ENCODE assay signal across 15 mouse cellular contexts in genomic region chr2:24383636-24384035, GRCm38 (mm10). TPM values are rescaled to one million over a fixed set of nuclear protein-coding genes. Genes with fewer than 3 reads are reported as not detected.
DNase-seq lines count a peak whose midpoint lies in the region; ATAC-seq and TF ChIP-seq lines count a peak whose summit lies in the region.
"Had no signal": no experiment of that assay in that cellular context is flagged by ENCODE, and none has a peak within 500 bp of the region (broad histone marks: within the 10 kb centered on the region; RNA-seq: fewer than 3 reads in every experiment).

No protein-coding gene starts in this region.

- H3K9me3 ChIP-seq in megakaryocyte, embryonic 14.5 days, result no peaks in the 10 kb centered on the region
- H3K9me3 ChIP-seq: embryonic facial prominence, embryonic 12.5 days had no signal

- 85% methylated on average over 3 of the region's 3 CpGs for WGBS in liver, adult 2 months

- no peak overlapping the region for H3K4me3 ChIP-seq in liver, adult 2 months (ENCODE audit: insufficient read depth, low read depth, low read length)
- peak overlapping the region; percentile 82 for H3K4me3 ChIP-seq in megakaryocyte, embryonic 14.5 days (replicated peaks)
- H3K4me3 ChIP-seq: embryonic facial prominence, embryonic 12.5 days had no signal

- H3K27me3 ChIP-seq in liver, adult 2 months (ENCODE audit: control insufficient read depth, insufficient read depth, low read length), result no peaks in the 10 kb centered on the region
- H3K27me3 ChIP-seq in megakaryocyte, embryonic 14.5 days (replicated peaks), result no peaks in the 10 kb centered on the region
- H3K27me3 ChIP-seq: embryonic facial prominence, embryonic 12.5 days had no signal

- ATAC-seq in common myeloid progenitor, adult 5-6 weeks (replicated peaks; ENCODE audit: low read depth, poor library complexity, severe bottlenecking), result 0 out of 2 replicates have a peak, but pooled peaks have one; percentile 14
- ATAC-seq in monocyte, adult 5-6 weeks (replicated peaks; ENCODE audit: insufficient number of reproducible peaks, low FRiP score, low TSS enrichment, poor library complexity, severe bottlenecking), result no peak
- ATAC-seq: lung, postnatal 0 days had no signal

- H3K79me2 ChIP-seq in liver, adult 2 months (ENCODE audit: control insufficient read depth, insufficient read depth, low read length), result no peaks in the 10 kb centered on the region

- 0 out of 2 replicates have a peak overlapping the region, but pooled peaks have one; percentile 10 for H3K27ac ChIP-seq in liver, adult 2 months (replicated peaks; ENCODE audit: insufficient read depth, low read depth, low read length)
- H3K27ac ChIP-seq: embryonic facial prominence, embryonic 12.5 days; kidney, postnatal 0 days had no signal

- DNase-seq in liver, adult 2 months (ENCODE audit: extremely low read depth, low read depth, low spot score), result no peak
- DNase-seq in liver (no peak), A20 (ENCODE audit: low read depth, low spot score) (peak; percentile 52)
- no peak for DNase-seq in layer of hippocampus, adult 9-11 months
- DNase-seq: adrenal gland, postnatal 36 days; cerebellum, postnatal 36 days; gastrocnemius, postnatal 14 days; heart, postnatal 36 days had no signal

- no peak for TF ChIP-seq CTCF in liver, adult 2 months (IDR thresholded peaks at IDR 0.05; ENCODE audit: low read depth, low read length)

- H3K4me1 ChIP-seq in liver, adult 2 months (ENCODE audit: control insufficient read depth, insufficient read depth, low read length), result no peaks in the 10 kb centered on the region
- peaks cover 84% of the 10 kb centered on the region for H3K4me1 ChIP-seq in megakaryocyte, embryonic 14.5 days
- H3K4me1 ChIP-seq: embryonic facial prominence, embryonic 12.5 days had no signal

- H3K36me3 ChIP-seq in liver, adult 2 months (ENCODE audit: control insufficient read depth, insufficient read depth, low read length), result no peaks in the 10 kb centered on the region
- peaks cover 13% of the 10 kb centered on the region for H3K36me3 ChIP-seq in megakaryocyte, embryonic 14.5 days (replicated peaks; ENCODE audit: low read length)
- H3K36me3 ChIP-seq: embryonic facial prominence, embryonic 12.5 days had no signal

- TF ChIP-seq POLR2A in liver, adult 2 months (IDR thresholded peaks at IDR 0.05; ENCODE audit: extremely low read depth, insufficient read depth, low read length), result no peak

- no peak overlapping the region for H3K9ac ChIP-seq in liver, adult 2 months (ENCODE audit: low read depth, low read length)
- H3K9ac ChIP-seq: embryonic facial prominence, embryonic 12.5 days had no signal

RNA-seq across cellular contexts. Expression of gene Psd4, which starts 16.3 kb away (rescaled TPM):
- total RNA-seq in liver, adult 2 months (2014; rRNA removed), result 1.6 and 3.7 TPM in 2 replicates
- polyA plus RNA-seq in liver, adult 2 months (2012; rRNA removed), result 1.5 and 2.1 TPM in 2 replicates
- total RNA-seq in common myeloid progenitor, adult 5-6 weeks (2017), result 58.1 and 59.1 TPM in 2 replicates
- polyA plus RNA-seq in megakaryocyte, embryonic 14.5 days (2012; ENCODE audit: insufficient read depth, low replicate concordance), result 20.0 and 21.3 TPM in 2 replicates
- total RNA-seq in monocyte, adult 5-6 weeks (2017), result 70.8 to 164 TPM (median 139 TPM) in 3 replicates

RNA-seq across cellular contexts. Expression of gene Il1rn, which starts 47.0 kb away (rescaled TPM):
- 10.8 and 13.9 TPM in 2 replicates for total RNA-seq in liver, adult 2 months (2014; rRNA removed)
- 1.3 and 1.5 TPM in 2 replicates for polyA plus RNA-seq in liver, adult 2 months (2012; rRNA removed)
- 0.41 TPM in 1 of 2 replicates, not detected in the other for total RNA-seq in common myeloid progenitor, adult 5-6 weeks (2017)
- polyA plus RNA-seq in megakaryocyte, embryonic 14.5 days (2012; ENCODE audit: insufficient read depth, low replicate concordance), result 0.07 TPM in 1 of 2 replicates, not detected in the other
- 5.8 to 12.4 TPM (median 8.9 TPM) in 3 replicates for total RNA-seq in monocyte, adult 5-6 weeks (2017)
- total RNA-seq: gastrocnemius, postnatal 14 days had no signal
- polyA plus RNA-seq: embryonic facial prominence, embryonic 12.5 days; heart, embryonic 11.5 days had no signal

Comparison
In these comparisons a context has a peak if more than half of its experiments do, and no peak if none do; other contexts are left out.
1. RNA of gene Psd4, which starts 16.3 kb away (total RNA-seq): 70.8 to 164 TPM in monocyte, adult 5-6 weeks and 58.1 to 59.1 TPM in common myeloid progenitor, adult 5-6 weeks; 1.6 to 3.7 TPM in liver, adult 2 months; every median in the first group is over 10 times any median in the second.